11 mouse cellular contexts compared by ENCODE assay signal in genomic region chr3:134369126-134369525, GRCm38 (mm10).
DNase-seq lines count a peak whose midpoint lies in the region; ATAC-seq and TF ChIP-seq lines count a peak whose summit lies in the region.
"Had no signal": no experiment of that assay in that cellular context is flagged by ENCODE, and none has a peak within 500 bp of the region (broad histone marks: within the 10 kb centered on the region; RNA-seq: fewer than 3 reads in every experiment).

No protein-coding gene starts in this region.

- H3K27ac ChIP-seq in forebrain, postnatal 0 days (ENCODE audit: low read depth, low read length) = no peak overlapping the region
- no peak overlapping the region for H3K27ac ChIP-seq in midbrain, embryonic 12.5 days (replicated peaks)
- H3K27ac ChIP-seq: kidney, embryonic 15.5 days had no signal

- H3K27me3 ChIP-seq in forebrain, postnatal 0 days (ENCODE audit: insufficient read depth, low read length) = no peaks in the 10 kb centered on the region
- no peaks in the 10 kb centered on the region for H3K27me3 ChIP-seq in midbrain, embryonic 12.5 days
- H3K27me3 ChIP-seq: kidney, embryonic 15.5 days had no signal

- 55% methylated on average over 4 of the region's 4 CpGs for WGBS in forebrain, postnatal 0 days
- WGBS in midbrain, embryonic 12.5 days = 55% methylated on average over 4 of the region's 4 CpGs

- no peaks in the 10 kb centered on the region for H3K9me3 ChIP-seq in forebrain, postnatal 0 days (ENCODE audit: low read length)
- H3K9me3 ChIP-seq in midbrain, embryonic 12.5 days = no peaks in the 10 kb centered on the region
- H3K9me3 ChIP-seq: kidney, embryonic 15.5 days had no signal

- no peak overlapping the region for H3K4me2 ChIP-seq in forebrain, postnatal 0 days (ENCODE audit: low read depth)
- H3K4me2 ChIP-seq in midbrain, embryonic 12.5 days (replicated peaks) = no peak overlapping the region
- H3K4me2 ChIP-seq: kidney, embryonic 15.5 days had no signal

- ATAC-seq in forebrain, postnatal 0 days = peak; percentile 36
- ATAC-seq in midbrain, embryonic 12.5 days (ENCODE audit: low FRiP score, low read depth) = 0 out of 2 replicates have a peak, but pooled peaks have one; percentile 27
- no peak for ATAC-seq in erythroid progenitor cell, adult 5-6 weeks (replicated peaks; ENCODE audit: low FRiP score, poor library complexity, severe bottlenecking)

- H3K36me3 ChIP-seq in forebrain, postnatal 0 days (ENCODE audit: insufficient read depth) = no peaks in the 10 kb centered on the region
- H3K36me3 ChIP-seq in midbrain, embryonic 12.5 days = no peaks in the 10 kb centered on the region
- H3K36me3 ChIP-seq: kidney, embryonic 15.5 days had no signal

- no peak for TF ChIP-seq CTCF in forebrain, postnatal 0 days (IDR thresholded peaks at IDR 0.05; ENCODE audit: low read depth)

- H3K4me3 ChIP-seq in forebrain, postnatal 0 days (ENCODE audit: low read depth, low read length) = no peak overlapping the region
- no peak overlapping the region for H3K4me3 ChIP-seq in midbrain, embryonic 12.5 days
- H3K4me3 ChIP-seq: kidney, embryonic 15.5 days had no signal

- H3K4me1 ChIP-seq in forebrain, postnatal 0 days (ENCODE audit: insufficient read depth) = no peaks in the 10 kb centered on the region
- peaks cover 10% of the 10 kb centered on the region for H3K4me1 ChIP-seq in midbrain, embryonic 12.5 days
- H3K4me1 ChIP-seq: kidney, embryonic 15.5 days had no signal

- no peak overlapping the region for H3K9ac ChIP-seq in forebrain, postnatal 0 days
- no peak overlapping the region for H3K9ac ChIP-seq in midbrain, embryonic 12.5 days (replicated peaks)
- H3K9ac ChIP-seq: kidney, embryonic 15.5 days had no signal

- peak; percentile 3 for DNase-seq in lung, postnatal 10 days
- DNase-seq in lung, postnatal 14 days = no peak
- no peak for DNase-seq in forebrain, postnatal 0 days
- DNase-seq in cerebellum, adult 11-12 months = no peak
- DNase-seq in retina, embryonic 14.5 days (ENCODE audit: low spot score) = no peak
- DNase-seq: lung, adult 18-20 months; right cerebral cortex, postnatal 4 days; thymus, postnatal 25 days had no signal
